Mouse (Mus musculus) lung, adult 2 months (tissue): ENCODE measurements at regions not wholly inside any gene's neighbourhood (a gene's known extent, or its start where the extent isn't known, plus 50 kb on each side); places are given as distances from the start of the nearest gene placed in this dataset.

Source experiments
- CTCF ChIP-seq: fragments of 200-500 bp; IDR thresholded peaks from 2 replicates; pipeline ENCODE4 v1.5.1; 2011; ENCODE audit warnings: mild to moderate bottlenecking, low read length, control low read depth; ENCODE audit not compliant: insufficient read depth
- POLR2A ChIP-seq: fragments of 200-500 bp; IDR thresholded peaks from 2 replicates; pipeline ENCODE4 v1.6.1; 2011; ENCODE audit warnings: low read depth, mild to moderate bottlenecking, control low read depth, low read length, borderline replicate concordance; ENCODE audit errors: extremely low read depth

DNA sequence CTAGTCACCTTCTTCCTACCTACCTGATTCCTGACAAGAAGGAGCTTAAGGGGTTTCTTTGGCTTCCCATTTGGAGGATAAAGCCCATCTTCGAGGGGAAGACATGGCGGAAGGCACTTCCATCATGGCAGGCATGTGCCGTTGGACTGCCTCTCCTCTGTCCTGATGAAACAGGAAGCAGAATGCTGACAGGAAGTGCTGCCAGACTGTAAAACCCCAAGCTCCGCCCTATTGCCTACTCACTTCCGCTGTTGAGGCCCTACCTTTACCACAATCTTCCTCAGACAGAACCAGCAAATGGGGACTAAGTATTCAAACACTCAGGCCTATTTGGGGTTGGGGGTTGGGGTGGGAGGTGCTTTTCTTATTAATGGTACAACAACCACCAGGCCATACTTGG lies 104.1 kb downstream of the Mex3b start:
- no peak for TF ChIP-seq CTCF
- no peak for TF ChIP-seq POLR2A
